Mouse (Mus musculus) CH12.LX (cell line): ENCODE data around the gene Fbxl17. TPM values are rescaled to one million over a fixed set of nuclear protein-coding genes. Genes with fewer than 3 reads are reported as not detected.

Source experiments
- DNase-seq: peaks from one replicate; pipeline ENCODE4 v3.0.0-alpha.2; 2013; ENCODE audit errors: extremely low read depth
- H3K27ac ChIP-seq: 2 replicates; pipeline ENCODE4 v1.5.1; 2012; ENCODE audit warnings: low read depth, mild to moderate bottlenecking, control low read depth, moderate library complexity; ENCODE audit not compliant: insufficient read depth
- H3K27me3 ChIP-seq: replicated peaks from 2 replicates; pipeline ENCODE3; 2012; ENCODE audit warnings: inconsistent platforms
- H3K36me3 ChIP-seq, 2 experiments: replicated peaks in 1 of 2; 2 replicates each; pipeline versions ENCODE3 to v1.6.1; 2012; ENCODE audit warnings: inconsistent platforms in 1 of 2, low read length in 1 of 2, mild to moderate bottlenecking in 1 of 2, mixed read lengths in 1 of 2, moderate library complexity in 1 of 2; ENCODE audit not compliant: control insufficient read depth in 1 of 2, insufficient read depth in 1 of 2
- H3K4me1 ChIP-seq, 2 experiments: 2 replicates each; pipeline ENCODE4 v1.6.1; 2012; ENCODE audit warnings: inconsistent platforms in 1 of 2, moderate library complexity in 1 of 2; ENCODE audit not compliant: insufficient read depth in 2 of 2, control insufficient read depth in 1 of 2
- H3K4me2 ChIP-seq: 2 replicates; pipeline ENCODE4 v1.6.1; 2012; ENCODE audit warnings: low read depth, mild to moderate bottlenecking, control low read depth; ENCODE audit not compliant: poor library complexity, insufficient read depth, severe bottlenecking
- H3K4me3 ChIP-seq, 3 experiments: fragments of 150-350 bp in 1 of 3; sonication (generic) in 1 of 3; replicated peaks in 1 of 3; 2 replicates each; pipeline versions ENCODE3 to v1.5.1; 2011 to 2012; ENCODE audit warnings: low read depth in 2 of 3, low read length in 2 of 3, mild to moderate bottlenecking in 2 of 3, moderate library complexity in 2 of 3, control low read depth in 1 of 3, improper control_type of control experiment in 1 of 3, inconsistent platforms in 1 of 3, mixed read lengths in 1 of 3; ENCODE audit not compliant: poor library complexity in 1 of 3
- H3K79me2 ChIP-seq: replicated peaks from 2 replicates; pipeline ENCODE4 v1.6.1; 2012; ENCODE audit warnings: mild to moderate bottlenecking, moderate library complexity; ENCODE audit not compliant: control insufficient read depth, poor library complexity, insufficient read depth, severe bottlenecking; ENCODE audit errors: extremely low read depth
- H3K9ac ChIP-seq: 2 replicates; pipeline ENCODE4 v1.6.1; 2012; ENCODE audit warnings: low read depth, mild to moderate bottlenecking, control low read depth, moderate library complexity; ENCODE audit not compliant: insufficient read depth
- H3K9me3 ChIP-seq: replicated peaks from 2 replicates; pipeline ENCODE3; 2012; ENCODE audit warnings: low read length, inconsistent platforms, mixed read lengths
- BHLHE40 ChIP-seq: IDR thresholded peaks from 2 replicates; pipeline ENCODE4 v1.6.1; 2011; ENCODE audit warnings: mild to moderate bottlenecking, low read depth, low read length, improper control_type of control experiment
- ELF1 ChIP-seq: IDR thresholded peaks from 2 replicates; pipeline ENCODE4 v1.6.1; 2014; ENCODE audit warnings: low read depth, mild to moderate bottlenecking, inconsistent platforms, low read length, improper control_type of control experiment
- EP300 ChIP-seq: IDR thresholded peaks from 2 replicates; pipeline ENCODE4 v1.6.1; 2011; ENCODE audit warnings: low read length, improper control_type of control experiment
- ETS1 ChIP-seq: conservative IDR thresholded peaks from 2 replicates; pipeline ENCODE4 v1.6.1; 2012; ENCODE audit warnings: low read depth, mild to moderate bottlenecking, inconsistent platforms, low read length, improper control_type of control experiment, moderate library complexity
- IRF4 ChIP-seq: IDR thresholded peaks from 2 replicates; pipeline ENCODE4 v1.6.1; 2014; ENCODE audit warnings: low read depth, mild to moderate bottlenecking, inconsistent platforms, low read length, improper control_type of control experiment
- JUN ChIP-seq: IDR thresholded peaks from 2 replicates; pipeline ENCODE4 v1.6.1; 2011; ENCODE audit warnings: low read depth, mild to moderate bottlenecking, low read length, improper control_type of control experiment, moderate library complexity; ENCODE audit not compliant: insufficient read depth
- JUND ChIP-seq: conservative IDR thresholded peaks from 2 replicates; pipeline ENCODE4 v1.6.1; 2011; ENCODE audit warnings: low read depth, low read length, improper control_type of control experiment
- MEF2A ChIP-seq: IDR thresholded peaks from 2 replicates; pipeline ENCODE4 v1.6.1; 2014; ENCODE audit warnings: low read depth, mild to moderate bottlenecking, inconsistent platforms, low read length, improper control_type of control experiment, borderline replicate concordance
- MXI1 ChIP-seq: IDR thresholded peaks from 2 replicates; pipeline ENCODE4 v1.6.1; 2011; ENCODE audit warnings: mild to moderate bottlenecking, low read depth, low read length, improper control_type of control experiment
- NELFE ChIP-seq: IDR thresholded peaks from 2 replicates; pipeline ENCODE4 v1.6.1; 2011; ENCODE audit warnings: low read depth, low read length, improper control_type of control experiment
- POLR2A ChIP-seq: IDR thresholded peaks from 2 replicates; pipeline ENCODE4 v1.6.1; 2011; ENCODE audit warnings: low read depth, mild to moderate bottlenecking, improper control_type of control experiment, low read length
- RCOR1 ChIP-seq: conservative IDR thresholded peaks from 2 replicates; pipeline ENCODE4 v1.6.1; 2012; ENCODE audit warnings: low read depth, mild to moderate bottlenecking, inconsistent platforms, low read length, improper control_type of control experiment
- SMC3 ChIP-seq: IDR thresholded peaks from 2 replicates; pipeline ENCODE4 v1.6.1; 2011; ENCODE audit warnings: low read depth, low read length, improper control_type of control experiment
- TBP ChIP-seq: conservative IDR thresholded peaks from 2 replicates; pipeline ENCODE4 v1.6.1; 2011; ENCODE audit warnings: low read depth, low read length, improper control_type of control experiment
- TCF12 ChIP-seq: IDR thresholded peaks from 2 replicates; pipeline ENCODE4 v1.6.1; 2014; ENCODE audit warnings: low read depth, mild to moderate bottlenecking, inconsistent platforms, low read length, improper control_type of control experiment
- USF1 ChIP-seq: IDR thresholded peaks from 2 replicates; pipeline ENCODE4 v1.6.1; 2014; ENCODE audit warnings: low read depth, mild to moderate bottlenecking, inconsistent platforms, low read length, improper control_type of control experiment
- ZKSCAN1 ChIP-seq: IDR thresholded peaks from 2 replicates; pipeline ENCODE4 v1.6.1; 2012; ENCODE audit warnings: low read depth, inconsistent platforms, low read length, improper control_type of control experiment, borderline replicate concordance
- dilution Hi-C: fragments of 300-500 bp; cut with MboI; formaldehyde crosslinking; loops from 2 replicates; pipeline ENCODE4 v1.14.3; 2020; ENCODE audit warnings: low sequenced_read_pairs; ENCODE audit not compliant: extremely low pct_unique_long_range_greater_than_20kb, extremely low pct_ligation_motif_present
- in situ Hi-C: fragments of 300-500 bp; cut with MboI; formaldehyde crosslinking; loops from 3 replicates; pipeline ENCODE4 v1.14.3; 2019; ENCODE audit warnings: low sequenced_read_pairs, low pct_ligation_motif_present, low pct_unique_long_range_greater_than_20kb, mixed read lengths
- polyA plus RNA-seq: library from polyadenylated mRNA; unstranded; fragments of >175 nt; gene quantifications from 2 replicates; pipeline ENCODE4 v1.2.1, GENCODE M21; 2012; ENCODE audit warnings: low read depth; ENCODE audit not compliant: insufficient read length
- total RNA-seq, 2 experiments: library from RNA; depleted of rRNA; stranded (reverse); fragments of 300-350 nt in 1 of 2; fragments of >200 nt in 1 of 2; gene quantifications; 2 replicates each; pipeline ENCODE4 v1.2.3; 2012 to 2014

Gene Fbxl17
- total and polyA plus RNA-seq, 3 experiments = 4.0 to 6.9 (median 4.3) TPM

GRCm38 (mm10) chr17:63370977-63371376, 128.8 kb downstream of the Fbxl17 start:
- peak overlapping the region; percentile 85 for H3K4me2 ChIP-seq
- dilution Hi-C loops = no loop called here
- TF ChIP-seq MEF2A = peak; percentile 94
- TF ChIP-seq USF1 = no peak
- no peak for TF ChIP-seq IRF4
- TF ChIP-seq RCOR1 = no peak
- no peak for TF ChIP-seq ELF1
- TF ChIP-seq NELFE = no peak
- TF ChIP-seq MXI1 = no peak
- TF ChIP-seq BHLHE40 = no peak
- peak; percentile 60 for TF ChIP-seq EP300
- no peak for TF ChIP-seq POLR2A
- no peaks in the 10 kb centered on the region for H3K27me3 ChIP-seq
- peak overlapping the region; percentile 50 for H3K27ac ChIP-seq
- peaks cover 4% of the 10 kb centered on the region for H3K9me3 ChIP-seq
- in situ Hi-C loops = no loop called here
- no peak overlapping the region for H3K4me3 ChIP-seq
- peak overlapping the region; percentile 71 for H3K9ac ChIP-seq
- H3K36me3 ChIP-seq = peaks cover 0 to 8% of the 10 kb centered on the region in 2 experiments
- peaks cover 15 to 52% of the 10 kb centered on the region in 2 experiments for H3K4me1 ChIP-seq
- no peak for DNase-seq
- H3K79me2 ChIP-seq = no peaks in the 10 kb centered on the region

GRCm38 (mm10) chr17:63369631-63370310, 130.0 kb downstream of the Fbxl17 start:
- TF ChIP-seq ELF1 (peak; percentile 57; the same call in 1 of the 2 replicates), ETS1 (peak; percentile 77), TCF12 (peak; percentile 24; the same call in 1 of the 2 replicates), ZKSCAN1 (no peak), USF1 (no peak), BHLHE40 (peak; percentile 77), JUND (peak; percentile 83; the same call in 1 of the 2 replicates), TBP (peak; percentile 56), MEF2A (peak; percentile 79; the same call in 1 of the 2 replicates), JUN (peak; percentile 96), SMC3 (no peak)
- dilution Hi-C loops (no loop called here), in situ Hi-C loops (no loop called here)
- Histone ChIP-seq H3K9ac (peak overlapping the region; percentile 71; the same call in 1 of the 2 replicates), H3K79me2 (no peaks in the 10 kb centered on the region), H3K9me3 (no peaks in the 10 kb centered on the region), H3K27me3 (no peaks in the 10 kb centered on the region), H3K4me2 (peak overlapping the region; percentile 85), H3K27ac (peak overlapping the region; percentile 81), H3K36me3 (peaks cover 0 to 7% of the 10 kb centered on the region in 2 experiments), H3K4me1 (peaks cover 12 to 48% of the 10 kb centered on the region in 2 experiments), H3K4me3 (no peak overlapping the region)
- peak; percentile 72 for DNase-seq
